Comparison of ENCODE assay signal across 8 mouse cellular contexts in the genomic region with DNA sequence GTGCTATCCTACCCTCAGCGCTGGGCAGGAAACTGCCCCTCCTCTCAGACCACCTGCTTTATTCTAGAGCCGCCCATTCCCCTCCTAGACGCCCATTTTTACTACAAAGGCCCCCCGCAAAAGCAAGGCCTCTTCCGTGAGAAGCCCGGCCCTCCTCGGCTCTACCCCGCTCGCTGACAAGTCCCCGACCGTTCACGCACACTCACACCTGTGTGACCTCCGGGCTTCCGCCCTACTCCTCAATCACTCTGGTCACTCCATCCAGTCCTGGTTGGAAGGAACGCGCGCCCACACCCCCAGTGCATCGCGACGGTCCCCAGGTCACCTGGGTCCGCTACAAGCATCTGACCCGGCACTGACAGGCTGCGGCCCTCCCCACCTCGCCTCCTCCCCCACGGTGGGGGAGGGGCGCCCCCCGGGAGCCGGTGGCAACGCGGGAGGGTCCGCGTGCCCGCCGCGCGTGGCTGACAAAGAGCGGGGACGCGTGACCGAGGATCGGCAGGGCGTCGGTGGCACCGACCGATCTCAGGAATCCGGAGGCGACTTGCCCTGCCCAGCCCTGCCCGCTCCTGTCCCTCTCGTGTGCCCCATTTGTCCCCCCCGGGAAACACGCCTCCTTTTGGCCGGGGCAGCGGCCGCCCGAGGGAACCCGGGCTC. TPM values are rescaled to one million over a fixed set of nuclear protein-coding genes. Genes with fewer than 3 reads are reported as not detected.
A peak's percentile ranks its signal among the peaks of the same experiment; 100 is the strongest.
DNase-seq lines count a peak whose midpoint lies in the region; ATAC-seq and TF ChIP-seq lines count a peak whose summit lies in the region.

No protein-coding gene starts in this region.

- no peak for TF ChIP-seq POLR2A in liver, adult 2 months (IDR thresholded peaks at IDR 0.05; ENCODE audit: extremely low read depth, insufficient read depth, low read length)
- TF ChIP-seq POLR2A in bone marrow macrophage, adult 2 months (IDR thresholded peaks at IDR 0.05; ENCODE audit: borderline replicate concordance, low read depth, low read length), result no peak

- peak overlapping the region; percentile 86 for H3K4me3 ChIP-seq in liver, adult 2 months (ENCODE audit: insufficient read depth, low read depth, low read length)
- peak overlapping the region; percentile 66 for H3K4me3 ChIP-seq in bone marrow macrophage, adult 2 months (ENCODE audit: insufficient read depth, low read length)
- peak overlapping the region; percentile 75 for H3K4me3 ChIP-seq in embryonic facial prominence, embryonic 12.5 days
- H3K4me3 ChIP-seq in hindbrain, embryonic 13.5 days, result peak overlapping the region; percentile 91
- peak overlapping the region; percentile 78 for H3K4me3 ChIP-seq in midbrain, embryonic 11.5 days (ENCODE audit: low read depth, low read length)

- no peaks in the 10 kb centered on the region for H3K4me1 ChIP-seq in liver, adult 2 months (ENCODE audit: control insufficient read depth, insufficient read depth, low read length)
- 0 out of 2 replicates have a peak, but pooled peaks cover 1% of the 10 kb centered on the region for H3K4me1 ChIP-seq in bone marrow macrophage, adult 2 months (ENCODE audit: control insufficient read depth, insufficient read depth, low read length)
- H3K4me1 ChIP-seq in embryonic facial prominence, embryonic 12.5 days, result peaks cover 12% of the 10 kb centered on the region; the same call in 1 of the 2 replicates
- peaks cover 31% of the 10 kb centered on the region for H3K4me1 ChIP-seq in hindbrain, embryonic 13.5 days (replicated peaks)
- peaks cover 13% of the 10 kb centered on the region for H3K4me1 ChIP-seq in midbrain, embryonic 11.5 days (ENCODE audit: control insufficient read depth, insufficient read depth, low read length)

- H3K27ac ChIP-seq in liver, adult 2 months (replicated peaks; ENCODE audit: insufficient read depth, low read depth, low read length), result peak overlapping the region; percentile 13
- H3K27ac ChIP-seq in bone marrow macrophage, adult 2 months (ENCODE audit: insufficient read depth, low read depth, low read length), result no peak overlapping the region
- peak overlapping the region; percentile 36; the same call in 1 of the 2 replicates for H3K27ac ChIP-seq in embryonic facial prominence, embryonic 12.5 days
- peak overlapping the region; percentile 97 for H3K27ac ChIP-seq in hindbrain, embryonic 13.5 days
- no peak overlapping the region for H3K27ac ChIP-seq in midbrain, embryonic 11.5 days (ENCODE audit: low read depth, low read length)

- no peaks in the 10 kb centered on the region for H3K36me3 ChIP-seq in liver, adult 2 months (ENCODE audit: control insufficient read depth, insufficient read depth, low read length)
- no peaks in the 10 kb centered on the region for H3K36me3 ChIP-seq in embryonic facial prominence, embryonic 12.5 days
- peaks cover 18% of the 10 kb centered on the region for H3K36me3 ChIP-seq in hindbrain, embryonic 13.5 days
- no peaks in the 10 kb centered on the region for H3K36me3 ChIP-seq in midbrain, embryonic 11.5 days (ENCODE audit: control insufficient read depth, insufficient read depth, low read length)

- no peaks in the 10 kb centered on the region for H3K9me3 ChIP-seq in embryonic facial prominence, embryonic 12.5 days
- H3K9me3 ChIP-seq in hindbrain, embryonic 13.5 days, result no peaks in the 10 kb centered on the region
- H3K9me3 ChIP-seq in midbrain, embryonic 11.5 days (ENCODE audit: control insufficient read depth, low read length), result no peaks in the 10 kb centered on the region

- DNase-seq in liver, adult 2 months (ENCODE audit: extremely low read depth, low read depth, low spot score), result peak; percentile 10
- no peak for DNase-seq in liver
- DNase-seq in midbrain, embryonic 11.5 days (ENCODE audit: low spot score, missing footprints), result peak; percentile 87
- DNase-seq in layer of hippocampus, adult 11-12 months (ENCODE audit: low spot score), result no peak
- no peak for DNase-seq in ovary, adult 18-20 months (ENCODE audit: low spot score)

- peak overlapping the region; percentile 100 for H3K4me2 ChIP-seq in embryonic facial prominence, embryonic 12.5 days (replicated peaks)
- peak overlapping the region; percentile 86 for H3K4me2 ChIP-seq in hindbrain, embryonic 13.5 days
- peak overlapping the region; percentile 99 for H3K4me2 ChIP-seq in midbrain, embryonic 11.5 days

- H3K9ac ChIP-seq in liver, adult 2 months (ENCODE audit: low read depth, low read length), result peak overlapping the region; percentile 83
- peak overlapping the region; percentile 77 for H3K9ac ChIP-seq in embryonic facial prominence, embryonic 12.5 days
- H3K9ac ChIP-seq in hindbrain, embryonic 13.5 days, result peak overlapping the region; percentile 98
- peak overlapping the region; percentile 86 for H3K9ac ChIP-seq in midbrain, embryonic 11.5 days (ENCODE audit: low read length)

- ATAC-seq in embryonic facial prominence, embryonic 12.5 days (ENCODE audit: insufficient number of reproducible peaks, insufficient read depth, low FRiP score, low TSS enrichment), result 0 out of 2 replicates have a peak, but pooled peaks have one; percentile 64
- ATAC-seq in hindbrain, embryonic 13.5 days (ENCODE audit: low FRiP score), result peak; percentile 55
- peak; percentile 70 for ATAC-seq in midbrain, embryonic 11.5 days (ENCODE audit: low FRiP score)

- TF ChIP-seq CTCF in liver, adult 2 months (IDR thresholded peaks at IDR 0.05; ENCODE audit: low read depth, low read length), result no peak
- no peak for TF ChIP-seq CTCF in bone marrow macrophage, adult 2 months (IDR thresholded peaks at IDR 0.05; ENCODE audit: low read depth, low read length)

- no peaks in the 10 kb centered on the region for H3K79me2 ChIP-seq in liver, adult 2 months (ENCODE audit: control insufficient read depth, insufficient read depth, low read length)

- no peaks in the 10 kb centered on the region; the same call in 1 of the 2 replicates for H3K27me3 ChIP-seq in liver, adult 2 months (ENCODE audit: control insufficient read depth, insufficient read depth, low read length)
- H3K27me3 ChIP-seq in embryonic facial prominence, embryonic 12.5 days, result peaks cover 25% of the 10 kb centered on the region
- H3K27me3 ChIP-seq in hindbrain, embryonic 13.5 days, result no peaks in the 10 kb centered on the region
- H3K27me3 ChIP-seq in midbrain, embryonic 11.5 days (ENCODE audit: control insufficient read depth, insufficient read depth, low read length), result peaks cover 8% of the 10 kb centered on the region

- 10% methylated on average over 55 of the region's 56 CpGs for WGBS in liver, adult 2 months
- WGBS in embryonic facial prominence, embryonic 12.5 days, result under 1% methylated on average over 52 of the region's 56 CpGs
- under 1% methylated on average over 52 of the region's 56 CpGs for WGBS in hindbrain, embryonic 13.5 days
- whole genome bisulfite sequencing in midbrain, embryonic 11.5 days, result under 1% methylated on average over 47 of the region's 56 CpGs

RNA-seq across cellular contexts. Expression of a gene that starts 2.3 kb away (rescaled TPM):
- total RNA-seq in liver, adult 2 months (2014; rRNA removed), result 66.4 and 70.7 TPM in 2 replicates
- polyA plus RNA-seq in liver, adult 2 months (2012; rRNA removed), result 14.0 and 16.6 TPM in 2 replicates
- polyA plus RNA-seq in bone marrow macrophage, adult 2 months (2012; ENCODE audit: insufficient read depth, insufficient read length, missing spikeins), result 176 and 182 TPM in 2 replicates
- polyA plus RNA-seq in embryonic facial prominence, embryonic 12.5 days (2016; fragmentation: Nextera tagmentation; extraction: Ambion mirVana), result 56.5 and 57.3 TPM in 2 replicates
- polyA plus RNA-seq in hindbrain, embryonic 13.5 days (2015; fragmentation: Nextera tagmentation; extraction: Ambion mirVana), result 67.3 and 69.5 TPM in 2 replicates
- 74.6 and 78.0 TPM in 2 replicates for polyA plus RNA-seq in midbrain, embryonic 11.5 days (2014; fragmentation: Nextera tagmentation; extraction: Ambion mirVana)

RNA-seq across cellular contexts. Expression of a gene that starts 31.5 kb away (rescaled TPM):
- 135 and 170 TPM in 2 replicates for total RNA-seq in liver, adult 2 months (2014; rRNA removed)
- 41.1 and 84.0 TPM in 2 replicates for polyA plus RNA-seq in liver, adult 2 months (2012; rRNA removed)
- polyA plus RNA-seq in bone marrow macrophage, adult 2 months (2012; ENCODE audit: insufficient read depth, insufficient read length, missing spikeins), result 110 and 121 TPM in 2 replicates
- 324 and 329 TPM in 2 replicates for polyA plus RNA-seq in embryonic facial prominence, embryonic 12.5 days (2016; fragmentation: Nextera tagmentation; extraction: Ambion mirVana)
- polyA plus RNA-seq in hindbrain, embryonic 13.5 days (2015; fragmentation: Nextera tagmentation; extraction: Ambion mirVana), result 438 and 450 TPM in 2 replicates
- polyA plus RNA-seq in midbrain, embryonic 11.5 days (2014; fragmentation: Nextera tagmentation; extraction: Ambion mirVana), result 301 and 315 TPM in 2 replicates

Comparison
In these comparisons a context has a peak if more than half of its experiments do, and no peak if none do; other contexts are left out.
1. DNase-seq: peak in liver, adult 2 months (single experiment) and midbrain, embryonic 11.5 days (single experiment); none in liver (single experiment), layer of hippocampus, adult 11-12 months (single experiment) and ovary, adult 18-20 months (single experiment).
2. H3K27ac ChIP-seq: peak in liver, adult 2 months (single experiment), embryonic facial prominence, embryonic 12.5 days (single experiment) and hindbrain, embryonic 13.5 days (single experiment); none in bone marrow macrophage, adult 2 months (single experiment) and midbrain, embryonic 11.5 days (single experiment).
3. Peak in every context shown above with its lines, with median percentiles within 50 percentile points of each other: H3K4me3 ChIP-seq, H3K9ac ChIP-seq, ATAC-seq and H3K4me2 ChIP-seq.